Mouse (Mus musculus) hindbrain, postnatal 0 days (tissue): Measurements from ENCODE around the gene Cmah. TPM values are rescaled to one million over a fixed set of nuclear protein-coding genes. Genes with fewer than 3 reads are reported as not detected.

Experiments
- ATAC-seq: fragments of 200-750 bp; cut with Nextera tagmentation; 2 replicates; pipeline ENCODE4 v1.8.0; 2017; ENCODE audit warnings: mild to moderate bottlenecking, moderate TSS enrichment, moderate library complexity
- DNase-seq: peaks from one replicate; pipeline ENCODE4 v3.0.0-alpha.2; 2015; ENCODE audit warnings: low spot score
- H3K27ac ChIP-seq: fragments of 300-500 bp; sonication (generic); 2 replicates; pipeline ENCODE4 v1.5.1; 2014; ENCODE audit warnings: mild to moderate bottlenecking
- H3K27me3 ChIP-seq: fragments of 300-500 bp; sonication (generic); 2 replicates; pipeline ENCODE4 v1.6.1; 2014; ENCODE audit warnings: low read length, mixed read lengths; ENCODE audit not compliant: insufficient read depth
- H3K36me3 ChIP-seq: fragments of 300-500 bp; sonication (generic); 2 replicates; pipeline ENCODE4 v1.6.1; 2014; ENCODE audit warnings: low read length, mixed read lengths; ENCODE audit not compliant: insufficient read depth
- H3K4me1 ChIP-seq: fragments of 300-500 bp; sonication (generic); 2 replicates; pipeline ENCODE4 v1.6.1; 2014; ENCODE audit warnings: antibody characterized with exemption, low read length, mixed read lengths; ENCODE audit not compliant: insufficient read depth
- H3K4me2 ChIP-seq: fragments of 300-500 bp; sonication (generic); 2 replicates; pipeline ENCODE4 v1.6.1; 2014; ENCODE audit warnings: low read depth, mild to moderate bottlenecking, low read length, moderate library complexity, mixed read lengths
- H3K4me3 ChIP-seq: fragments of 300-500 bp; sonication (generic); 2 replicates; pipeline ENCODE4 v1.5.1; 2014; ENCODE audit warnings: low read length
- H3K9ac ChIP-seq: fragments of 300-500 bp; sonication (generic); replicated peaks from 2 replicates; pipeline ENCODE4 v1.6.1; 2014; ENCODE audit warnings: mild to moderate bottlenecking, low read length, moderate library complexity, mixed read lengths
- H3K9me3 ChIP-seq: fragments of 300-500 bp; sonication (generic); 2 replicates; pipeline ENCODE4 v1.6.1; 2016; ENCODE audit warnings: low read length, mixed read lengths
- CTCF ChIP-seq: IDR thresholded peaks from 2 replicates; pipeline ENCODE4 v1.5.1; 2016; ENCODE audit warnings: antibody characterized with exemption, control low read depth, low read depth
- WGBS: fragments of 180-500 bp; shearing (Covaris S2); extraction: QIAGEN DNeasy Blood & Tissue Kit; methylation state at CpG from one replicate; pipeline ENCODE4 v1.1.7; 2014; 5-methylcytosine and 5-hydroxymethylcytosine counted together
- polyA plus RNA-seq: library from polyadenylated mRNA; unstranded; fragments of >200 nt; fragmentation: Nextera tagmentation; extraction: Ambion mirVana; gene quantifications from 2 replicates; pipeline ENCODE4 v1.2.1, GENCODE M21; 2015
- total RNA-seq: library from RNA; depleted of rRNA; stranded (reverse); fragments of >200 nt; gene quantifications from 2 replicates; pipeline ENCODE4 v1.2.3, GENCODE M21; 2014

Cmah gene
- total and polyA plus RNA-seq, 2 experiments from 2014 or later: under 0.01 to 0.16 TPM

- no peaks in the 10 kb centered on the region for H3K27me3 ChIP-seq
- ATAC-seq: no peak
- TF ChIP-seq CTCF: peak; percentile 50
- H3K36me3 ChIP-seq: no peaks in the 10 kb centered on the region
- no peaks in the 10 kb centered on the region for H3K9me3 ChIP-seq
- H3K4me3 ChIP-seq: no peak overlapping the region
- no peak overlapping the region for H3K27ac ChIP-seq
- H3K4me2 ChIP-seq: no peak overlapping the region
- H3K9ac ChIP-seq: no peak overlapping the region
- H3K4me1 ChIP-seq: no peaks in the 10 kb centered on the region
- 49% methylated on average over 4 of the region's 4 CpGs for WGBS
- peak; percentile 27 for DNase-seq
Observed at GRCm38 (mm10) chr13:24416409-24416808, 89.2 kb downstream of the Cmah start.

GRCm38 (mm10) chr13:24418024-24418423 lies 90.8 kb downstream of the Cmah start:
- Histone ChIP-seq H3K27me3 (no peaks in the 10 kb centered on the region), H3K36me3 (no peaks in the 10 kb centered on the region), H3K4me2 (no peak overlapping the region), H3K4me3 (no peak overlapping the region), H3K9ac (no peak overlapping the region), H3K4me1 (no peaks in the 10 kb centered on the region), H3K27ac (no peak overlapping the region), H3K9me3 (no peaks in the 10 kb centered on the region)
- ATAC-seq: 0 out of 2 replicates have a peak, but pooled peaks have one; percentile 24
- 50% methylated on average over 1 of the region's 1 CpGs for WGBS
- DNase-seq: no peak
- TF ChIP-seq CTCF: no peak

GRCm38 (mm10) chr13:24418814-24419213 lies 91.6 kb downstream of the Cmah start:
- Histone ChIP-seq H3K9ac (no peak overlapping the region), H3K4me2 (no peak overlapping the region), H3K9me3 (no peaks in the 10 kb centered on the region), H3K36me3 (no peaks in the 10 kb centered on the region), H3K4me3 (no peak overlapping the region), H3K4me1 (no peaks in the 10 kb centered on the region), H3K27ac (no peak overlapping the region), H3K27me3 (no peaks in the 10 kb centered on the region)
- no peak for TF ChIP-seq CTCF
- 86% methylated on average over 4 of the region's 4 CpGs for WGBS
- DNase-seq (no peak), ATAC-seq (no peak)

GRCm38 (mm10) chr13:24419560-24420250 lies 92.5 kb downstream of the Cmah start:
- Histone ChIP-seq H3K4me2 (no peak overlapping the region), H3K27ac (no peak overlapping the region), H3K4me3 (no peak overlapping the region), H3K36me3 (no peaks in the 10 kb centered on the region), H3K4me1 (no peaks in the 10 kb centered on the region), H3K9ac (no peak overlapping the region), H3K9me3 (no peaks in the 10 kb centered on the region), H3K27me3 (no peaks in the 10 kb centered on the region)
- ATAC-seq: no peak
- no peak for TF ChIP-seq CTCF
- WGBS: 88% methylated on average over 13 of the region's 13 CpGs
- no peak for DNase-seq

- Histone ChIP-seq H3K27ac (no peak overlapping the region), H3K4me2 (no peak overlapping the region), H3K9me3 (no peaks in the 10 kb centered on the region), H3K9ac (no peak overlapping the region), H3K4me1 (no peaks in the 10 kb centered on the region), H3K4me3 (no peak overlapping the region), H3K27me3 (no peaks in the 10 kb centered on the region), H3K36me3 (no peaks in the 10 kb centered on the region)
- no peak for TF ChIP-seq CTCF
- DNase-seq (no peak), ATAC-seq (no peak)
- 58% methylated on average over 3 of the region's 3 CpGs for WGBS
Observed at GRCm38 (mm10) chr13:24421987-24422386, 94.8 kb downstream of the Cmah start.

- no peak for TF ChIP-seq CTCF
- ATAC-seq (no peak), DNase-seq (no peak)
- 83% methylated on average over 5 of the region's 5 CpGs for WGBS
- Histone ChIP-seq H3K9me3 (no peaks in the 10 kb centered on the region), H3K27ac (no peak overlapping the region), H3K4me2 (no peak overlapping the region), H3K4me1 (no peaks in the 10 kb centered on the region), H3K36me3 (no peaks in the 10 kb centered on the region), H3K9ac (no peak overlapping the region), H3K27me3 (no peaks in the 10 kb centered on the region), H3K4me3 (no peak overlapping the region)
Observed at GRCm38 (mm10) chr13:24430215-24430614, 103.0 kb downstream of the Cmah start.

GRCm38 (mm10) chr13:24431593-24431992 lies 104.4 kb downstream of the Cmah start:
- TF ChIP-seq CTCF: no peak
- ATAC-seq: no peak
- Histone ChIP-seq H3K4me1 (no peaks in the 10 kb centered on the region), H3K9me3 (no peaks in the 10 kb centered on the region), H3K36me3 (no peaks in the 10 kb centered on the region), H3K9ac (no peak overlapping the region), H3K27ac (no peak overlapping the region), H3K4me3 (no peak overlapping the region), H3K4me2 (no peak overlapping the region), H3K27me3 (no peaks in the 10 kb centered on the region)
- 84% methylated on average over 3 of the region's 3 CpGs for WGBS
- no peak for DNase-seq
